Mouse (Mus musculus) MEL (cell line): ENCODE measurements around the gene Gm29609. TPM values are rescaled to one million over a fixed set of nuclear protein-coding genes. Genes with fewer than 3 reads are reported as not detected.
A peak's percentile ranks its signal among the peaks of the same experiment; 100 is the strongest.

Source experiments
- DNase-seq: peaks from one replicate; pipeline ENCODE4 v3.0.0; 2011; ENCODE audit warnings: low read depth, low spot score
- H3K27ac ChIP-seq: 2 replicates; pipeline ENCODE4 v1.5.1; 2012; ENCODE audit warnings: low read depth, mild to moderate bottlenecking, control low read depth, low read length, moderate library complexity; ENCODE audit not compliant: control insufficient read depth
- H3K27me3 ChIP-seq, 2 experiments: fragments of 150-350 bp in 1 of 2; sonication (generic) in 1 of 2; 2 replicates each; pipeline ENCODE4 v1.6.1; 2012; ENCODE audit warnings: low read length in 2 of 2, mild to moderate bottlenecking in 2 of 2, improper control_type of control experiment in 1 of 2, moderate library complexity in 1 of 2; ENCODE audit not compliant: insufficient read depth in 2 of 2, control insufficient read depth in 1 of 2
- H3K36me3 ChIP-seq, 2 experiments: 2 replicates each; pipeline ENCODE4 v1.6.1; 2012 to 2014; ENCODE audit warnings: low read length in 2 of 2, improper control_type of control experiment in 1 of 2, inconsistent platforms in 1 of 2, mild to moderate bottlenecking in 1 of 2; ENCODE audit not compliant: insufficient read depth in 2 of 2, control insufficient read depth in 1 of 2
- H3K4me1 ChIP-seq, 2 experiments: fragments of 150-350 bp in 1 of 2; sonication (generic) in 1 of 2; 2 replicates each; pipeline ENCODE4 v1.6.1; 2012; ENCODE audit warnings: low read length in 2 of 2, improper control_type of control experiment in 1 of 2, mild to moderate bottlenecking in 1 of 2; ENCODE audit not compliant: insufficient read depth in 2 of 2, control insufficient read depth in 1 of 2
- H3K4me3 ChIP-seq, 2 experiments: fragments of 150-350 bp in 1 of 2; sonication (generic) in 1 of 2; 2 replicates each; pipeline ENCODE4 v1.5.1; 2012; ENCODE audit warnings: low read depth in 2 of 2, low read length in 2 of 2, mild to moderate bottlenecking in 2 of 2, moderate library complexity in 2 of 2, control low read depth in 1 of 2, improper control_type of control experiment in 1 of 2; ENCODE audit not compliant: control insufficient read depth in 1 of 2, insufficient read depth in 1 of 2
- H3K79me2 ChIP-seq: 2 replicates; pipeline ENCODE4 v1.6.1; 2012; ENCODE audit warnings: mild to moderate bottlenecking, low read length, moderate library complexity; ENCODE audit not compliant: control insufficient read depth, poor library complexity, insufficient read depth
- H3K9ac ChIP-seq: 2 replicates; pipeline ENCODE4 v1.6.1; 2012; ENCODE audit warnings: low read depth, mild to moderate bottlenecking, control low read depth, low read length, moderate library complexity; ENCODE audit not compliant: control insufficient read depth, poor library complexity, severe bottlenecking
- H3K9me3 ChIP-seq: fragments of 150-350 bp; sonication (generic); replicated peaks from 2 replicates; pipeline ENCODE4 v1.6.1; 2012; ENCODE audit warnings: mild to moderate bottlenecking, low read length, improper control_type of control experiment, moderate library complexity; ENCODE audit not compliant: insufficient read depth
- CTCF ChIP-seq, 3 experiments: IDR thresholded peaks in 2 of 3; conservative IDR thresholded peaks in 1 of 3; 2 replicates each; pipeline ENCODE4 v1.5.1; 2011 to 2012; ENCODE audit warnings: low read length in 3 of 3, low read depth in 2 of 3, mild to moderate bottlenecking in 2 of 3, improper control_type of control experiment in 1 of 3, inconsistent platforms in 1 of 3, mixed read lengths in 1 of 3, moderate library complexity in 1 of 3; ENCODE audit not compliant: control insufficient read depth in 1 of 3, insufficient read depth in 1 of 3, poor library complexity in 1 of 3, severe bottlenecking in 1 of 3
- ETS1 ChIP-seq: IDR thresholded peaks from 2 replicates; pipeline ENCODE4 v1.6.1; 2012; ENCODE audit warnings: low read depth, mild to moderate bottlenecking, inconsistent platforms, low read length, improper control_type of control experiment, moderate library complexity
- GATA1 ChIP-seq: IDR thresholded peaks from 2 replicates; pipeline ENCODE4 v1.6.1; 2011; ENCODE audit warnings: low read depth, low read length, improper control_type of control experiment
- JUND ChIP-seq: IDR thresholded peaks from 2 replicates; pipeline ENCODE4 v1.6.1; 2011; ENCODE audit warnings: low read depth, mild to moderate bottlenecking, improper control_type of control experiment, low read length
- KAT2A ChIP-seq: conservative IDR thresholded peaks from 2 replicates; pipeline ENCODE4 v1.6.1; 2012; ENCODE audit warnings: low read depth, low read length, improper control_type of control experiment, inconsistent platforms
- MAX ChIP-seq: IDR thresholded peaks from 2 replicates; pipeline ENCODE4 v1.6.1; 2011; ENCODE audit warnings: low read length, improper control_type of control experiment
- MAZ ChIP-seq: IDR thresholded peaks from 2 replicates; pipeline ENCODE4 v1.6.1; 2012; ENCODE audit warnings: low read depth, mild to moderate bottlenecking, inconsistent platforms, low read length, improper control_type of control experiment
- MEF2A ChIP-seq: IDR thresholded peaks from 2 replicates; pipeline ENCODE4 v1.6.1; 2014; ENCODE audit warnings: low read depth, mild to moderate bottlenecking, inconsistent platforms, low read length, improper control_type of control experiment; ENCODE audit not compliant: poor library complexity, insufficient replicate concordance, severe bottlenecking; ENCODE audit errors: extremely low read depth
- MXI1 ChIP-seq: IDR thresholded peaks from 2 replicates; pipeline ENCODE4 v1.6.1; 2011; ENCODE audit warnings: mild to moderate bottlenecking, low read depth, low read length, improper control_type of control experiment
- POLR2A ChIP-seq, 2 experiments: IDR thresholded peaks; 2 replicates each; pipeline ENCODE4 v1.6.1; 2011 to 2012; ENCODE audit warnings: low read length in 2 of 2, mild to moderate bottlenecking in 2 of 2, control low read depth in 1 of 2, improper control_type of control experiment in 1 of 2, low read depth in 1 of 2, moderate library complexity in 1 of 2; ENCODE audit not compliant: control insufficient read depth in 1 of 2, insufficient read depth in 1 of 2, poor library complexity in 1 of 2
- POLR2AphosphoS5 ChIP-seq: IDR thresholded peaks from 2 replicates; pipeline ENCODE4 v1.6.1; 2012; ENCODE audit warnings: low read depth, borderline replicate concordance, mild to moderate bottlenecking, inconsistent platforms, low read length, moderate library complexity, mixed read lengths
- RAD21 ChIP-seq: IDR thresholded peaks from 2 replicates; pipeline ENCODE4 v1.6.1; 2011; ENCODE audit warnings: mild to moderate bottlenecking, low read depth, low read length, improper control_type of control experiment
- RCOR1 ChIP-seq: IDR thresholded peaks from 2 replicates; pipeline ENCODE4 v1.6.1; 2012; ENCODE audit warnings: low read depth, mild to moderate bottlenecking, inconsistent platforms, low read length, improper control_type of control experiment
- SIN3A ChIP-seq: IDR thresholded peaks from 2 replicates; pipeline ENCODE4 v1.6.1; 2012; ENCODE audit warnings: low read length, improper control_type of control experiment, inconsistent platforms
- SMC3 ChIP-seq: IDR thresholded peaks from 2 replicates; pipeline ENCODE4 v1.6.1; 2011; ENCODE audit warnings: low read depth, low read length, improper control_type of control experiment
- TBP ChIP-seq: IDR thresholded peaks from 2 replicates; pipeline ENCODE4 v1.8.0; 2011; ENCODE audit warnings: low read depth, low read length, improper control_type of control experiment
- UBTF ChIP-seq: IDR thresholded peaks from 2 replicates; pipeline ENCODE4 v1.6.1; 2012; ENCODE audit warnings: low read depth, mild to moderate bottlenecking, inconsistent platforms, low read length, improper control_type of control experiment, moderate library complexity, borderline replicate concordance; ENCODE audit not compliant: insufficient read depth
- USF1 ChIP-seq: IDR thresholded peaks from 2 replicates; pipeline ENCODE4 v1.6.1; 2014; ENCODE audit warnings: low read depth, mild to moderate bottlenecking, inconsistent platforms, low read length, improper control_type of control experiment, moderate library complexity
- USF2 ChIP-seq, 2 experiments: IDR thresholded peaks; 2 replicates each; pipeline ENCODE4 v1.6.1; 2011 to 2012; ENCODE audit warnings: improper control_type of control experiment in 2 of 2, low read length in 2 of 2, borderline replicate concordance in 1 of 2, inconsistent platforms in 1 of 2, low read depth in 1 of 2, mild to moderate bottlenecking in 1 of 2; ENCODE audit not compliant: insufficient read depth in 1 of 2
- polyA plus RNA-seq, 2 experiments: library from polyadenylated mRNA; stranded (reverse) in 1 of 2; unstranded in 1 of 2; fragments of >175 nt in 1 of 2; fragments of >200 nt in 1 of 2; gene quantifications; 2 replicates each; pipeline versions ENCODE4 v1.2.1 to v1.2.4; 2012; ENCODE audit warnings: low replicate concordance in 2 of 2, low read depth in 1 of 2; ENCODE audit not compliant: insufficient read length in 2 of 2, insufficient read depth in 1 of 2, missing spikeins in 1 of 2
- total RNA-seq: library from RNA; depleted of rRNA; stranded (reverse); fragments of 300-350 nt; gene quantifications from 2 replicates; pipeline ENCODE4 v1.2.3, GENCODE M21; 2012

Gm29609 gene
- total and polyA plus RNA-seq, 3 experiments, result 5.0 to 6.4 TPM; not detected in 1

DNA sequence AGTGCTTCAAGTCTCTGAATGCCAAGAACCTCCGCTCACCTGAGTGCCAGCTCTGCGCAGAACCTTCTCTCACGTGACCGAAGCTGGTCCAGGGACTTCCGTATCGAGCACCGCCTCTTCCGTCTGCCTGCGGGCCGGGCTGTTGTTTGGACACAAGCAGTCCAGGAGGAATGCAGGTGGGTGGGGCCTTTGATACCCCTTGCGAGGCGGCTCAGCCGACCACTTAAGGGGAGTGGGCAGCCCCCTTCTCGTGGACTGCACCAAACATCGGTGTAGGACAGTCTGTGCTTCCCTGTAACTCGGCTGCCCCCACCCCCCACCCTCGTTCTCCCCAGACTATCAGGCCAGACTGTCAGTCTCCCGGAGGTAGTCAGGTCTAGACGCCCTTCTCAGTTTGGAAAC lies 25.6 kb downstream of the Gm29609 start, which contains the start of gene Mpv17 (continued):
- TF ChIP-seq USF1, result peak; percentile 98
- peak; percentile 94 for TF ChIP-seq MAX

DNA sequence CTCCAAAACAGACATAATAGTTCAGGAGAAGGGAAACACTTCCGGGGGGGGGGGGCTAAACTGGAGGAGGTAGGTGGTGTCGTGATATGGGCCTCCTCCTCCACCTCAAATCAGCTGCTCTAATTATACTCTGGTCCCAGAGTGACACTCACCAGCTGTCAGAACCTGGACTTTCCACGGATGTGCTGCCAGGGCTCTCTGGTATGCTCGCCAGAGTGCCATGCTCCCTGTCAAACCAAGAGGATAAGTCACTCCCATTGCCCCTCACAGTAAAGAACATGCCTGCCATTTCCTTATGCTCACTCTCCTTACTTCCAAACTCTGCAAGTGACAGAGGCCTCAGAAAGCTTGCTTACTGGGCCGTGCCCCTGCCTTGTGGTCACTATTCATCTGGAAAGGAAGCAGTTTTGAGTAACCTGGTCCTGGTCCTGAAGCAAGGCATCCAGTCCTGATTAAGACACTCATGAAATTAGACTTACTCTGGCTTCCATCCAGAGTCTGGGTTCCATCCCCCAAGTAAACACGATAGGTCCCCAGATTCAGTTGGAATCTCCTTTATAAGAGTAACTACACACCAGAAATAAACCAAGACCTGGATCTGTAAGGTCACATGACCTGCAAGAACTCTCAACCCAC lies 26.1 kb downstream of the Gm29609 start:
- no peak for TF ChIP-seq MAX
- no peak for TF ChIP-seq GATA1
- no peak for TF ChIP-seq MAZ
- TF ChIP-seq KAT2A, result no peak
- TF ChIP-seq USF2 (IDR thresholded peaks at IDR 0.05; ENCODE audit: borderline replicate concordance in 1 of 2, insufficient read depth in 1 of 2, low read depth in 1 of 2, low read length in 2 of 2), result no peak
- TF ChIP-seq TBP, result 0 out of 2 replicates have a peak, but pooled peaks have one; percentile 52
- TF ChIP-seq POLR2A (IDR thresholded peaks at IDR 0.05; ENCODE audit: control insufficient read depth in 1 of 2, insufficient read depth in 1 of 2, low read depth in 1 of 2, low read length in 2 of 2, poor library complexity in 1 of 2), result no peak
- Histone ChIP-seq H3K9me3 (no peaks in the 10 kb centered on the region), H3K4me3 (peak overlapping the region; percentile 74 to 76), H3K36me3 (peaks cover 0 to 17% of the 10 kb centered on the region in 2 experiments; a peak in 2 of 4 replicates), H3K79me2 (no peaks in the 10 kb centered on the region; the same call in 1 of the 2 replicates), H3K9ac (peak overlapping the region; percentile 73), H3K4me1 (no peaks in the 10 kb centered on the region; a peak in 1 of 4 replicates), H3K27ac (no peak overlapping the region), H3K27me3 (no peaks in the 10 kb centered on the region)
- DNase-seq, result no peak

DNA sequence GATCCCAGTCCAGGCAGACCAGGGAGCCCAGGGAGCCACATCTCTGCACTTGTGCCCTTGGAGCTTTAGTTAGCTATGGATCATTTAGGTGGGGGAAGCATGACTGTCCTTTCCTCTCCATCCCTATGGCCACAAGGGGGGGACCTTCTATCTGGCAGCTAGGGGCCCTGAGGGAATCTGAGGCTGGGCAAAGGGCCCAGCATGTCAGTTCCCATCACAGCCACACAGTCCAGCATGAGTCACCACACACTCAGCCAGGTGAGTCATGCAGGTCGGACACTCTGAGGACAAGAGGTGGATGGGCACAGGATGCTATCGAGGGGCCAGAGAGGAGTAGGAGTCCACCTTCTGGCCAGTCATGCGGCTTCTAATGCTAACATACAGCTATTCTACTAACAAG lies 28.0 kb downstream of the Gm29609 start:
- H3K27me3 ChIP-seq, result no peaks in the 10 kb centered on the region
- no peaks in the 10 kb centered on the region for H3K9me3 ChIP-seq
- H3K4me3 ChIP-seq, result no peak overlapping the region
- H3K79me2 ChIP-seq, result no peaks in the 10 kb centered on the region; the same call in 1 of the 2 replicates
- no peak for TF ChIP-seq POLR2AphosphoS5
- peak in 2 of 3 experiments; percentile 22 to 30; a peak in 3 of 6 replicates for TF ChIP-seq CTCF (IDR thresholded peaks at IDR 0.05 in 2 of 3, conservative IDR thresholded peaks at IDR 0.05 in 1 of 3; ENCODE audit: control insufficient read depth in 1 of 3, insufficient read depth in 1 of 3, low read depth in 2 of 3, low read length in 3 of 3, poor library complexity in 1 of 3, severe bottlenecking in 1 of 3)
- TF ChIP-seq SMC3, result peak; percentile 26; the same call in 1 of the 2 replicates
- H3K27ac ChIP-seq, result no peak overlapping the region
- no peaks in the 10 kb centered on the region; a peak in 1 of 4 replicates for H3K4me1 ChIP-seq
- H3K36me3 ChIP-seq, result peaks cover 0 to 6% of the 10 kb centered on the region in 2 experiments; a peak in 1 of 4 replicates
- no peak overlapping the region for H3K9ac ChIP-seq
- DNase-seq, result no peak

GRCm38 (mm10) chr5:31149781-31150180 lies 29.9 kb downstream of the Gm29609 start:
- Histone ChIP-seq H3K4me3 (no peak overlapping the region), H3K27ac (no peak overlapping the region), H3K36me3 (no peaks in the 10 kb centered on the region), H3K9me3 (no peaks in the 10 kb centered on the region)
- no peak for TF ChIP-seq POLR2AphosphoS5
- TF ChIP-seq MEF2A, result no peak
- no peak for TF ChIP-seq UBTF
- no peak for TF ChIP-seq ETS1
- no peak for TF ChIP-seq MXI1
- no peak for TF ChIP-seq JUND
- TF ChIP-seq SIN3A, result no peak
- TF ChIP-seq RCOR1, result no peak
- no peak for TF ChIP-seq RAD21
- TF ChIP-seq, all 39 proteins: peak for 0
- H3K79me2 ChIP-seq, result no peaks in the 10 kb centered on the region; the same call in 1 of the 2 replicates
- no peaks in the 10 kb centered on the region; a peak in 1 of 4 replicates for H3K4me1 ChIP-seq
- DNase-seq, result no peak
- no peak overlapping the region for H3K9ac ChIP-seq
- no peaks in the 10 kb centered on the region for H3K27me3 ChIP-seq
